Mouse (Mus musculus): ENCODE measurements around the gene Bcr. TPM values are rescaled to one million over a fixed set of nuclear protein-coding genes. Genes with fewer than 3 reads are reported as not detected.

Gene Bcr
- polyA plus RNA-seq (2011; ENCODE audit: insufficient read length, low read depth, missing spikeins): 15.1 and 21.0 TPM in 2 replicates

DNA sequence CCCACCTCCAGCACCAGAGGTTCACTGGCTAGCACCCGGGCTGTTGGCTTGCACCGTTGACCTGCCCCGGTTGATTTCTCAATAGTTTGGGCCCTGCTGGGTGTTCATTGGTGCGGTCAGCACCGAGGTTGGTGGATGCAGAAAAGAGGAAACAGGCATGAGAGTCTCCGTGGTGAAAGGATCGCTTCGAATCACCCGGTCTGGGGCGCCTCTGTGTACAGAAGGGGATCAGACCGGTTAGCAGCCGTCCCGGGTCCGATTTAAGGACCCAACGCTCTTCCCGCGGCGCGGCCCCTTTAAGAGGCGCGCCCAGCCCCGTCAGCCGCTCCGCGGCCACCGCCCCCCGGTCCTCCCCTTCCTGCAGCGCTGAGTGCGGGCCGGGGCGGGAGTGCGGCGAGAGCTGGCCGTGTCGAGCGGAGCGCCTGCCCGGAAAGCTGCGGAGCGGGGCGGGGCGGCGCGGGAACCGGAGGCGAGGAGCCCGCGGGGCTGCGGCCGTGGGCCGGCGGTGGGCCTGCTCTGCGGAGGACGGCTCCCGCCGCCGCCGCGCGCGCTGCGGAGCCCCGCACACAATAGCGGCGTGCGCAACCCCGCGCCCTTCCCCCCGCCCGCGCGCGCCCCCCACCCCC lies at the start of gene Bcr:
Gene Bcr, plus strand, starts transcription at position 376 of the 626 bp plus-strand sequence.
- Histone ChIP-seq H3K4me3 (ENCODE audit: insufficient read depth, low read length) (peak within 1 kb of the TSS; percentile 82), H3K4me1 (ENCODE audit: control insufficient read depth, insufficient read depth, low read length) (peaks cover 9% of the 10 kb centered on the region), H3K27ac (ENCODE audit: insufficient read depth, low read length) (no peak within 1 kb of the TSS)
- no peak for TF ChIP-seq CTCF (IDR thresholded peaks at IDR 0.05; ENCODE audit: borderline replicate concordance, insufficient read depth, low read length)
- TF ChIP-seq POLR2A (IDR thresholded peaks at IDR 0.05; ENCODE audit: low read depth, low read length): peak; percentile 78

DNA sequence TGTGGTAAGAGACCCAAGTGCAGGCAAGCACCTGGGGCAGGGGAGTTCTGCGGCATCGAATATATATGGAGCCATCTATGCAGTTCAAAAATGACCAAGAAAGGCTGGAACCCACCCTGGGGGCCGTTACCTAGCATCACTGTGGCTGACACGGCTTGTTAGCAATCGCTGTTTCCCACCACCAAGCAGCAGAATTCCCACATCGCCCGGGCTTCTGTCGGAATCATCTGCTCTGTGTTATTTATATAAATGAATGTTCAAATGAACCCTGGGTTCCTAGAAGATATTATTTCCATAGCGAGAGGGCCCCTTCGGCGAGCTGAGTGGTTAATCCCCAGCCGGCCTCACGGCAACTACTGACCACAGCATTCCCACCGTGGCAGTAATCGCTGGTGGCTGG lies 49.7 kb upstream of the Bcr start:
- no peak overlapping the region for H3K27ac ChIP-seq (ENCODE audit: insufficient read depth, low read length)
- no peak overlapping the region for H3K4me3 ChIP-seq (ENCODE audit: insufficient read depth, low read length)
- H3K4me1 ChIP-seq (ENCODE audit: control insufficient read depth, insufficient read depth, low read length): no peaks in the 10 kb centered on the region
- TF ChIP-seq POLR2A (IDR thresholded peaks at IDR 0.05; ENCODE audit: low read depth, low read length) (no peak), CTCF (IDR thresholded peaks at IDR 0.05; ENCODE audit: borderline replicate concordance, insufficient read depth, low read length) (no peak)

DNA sequence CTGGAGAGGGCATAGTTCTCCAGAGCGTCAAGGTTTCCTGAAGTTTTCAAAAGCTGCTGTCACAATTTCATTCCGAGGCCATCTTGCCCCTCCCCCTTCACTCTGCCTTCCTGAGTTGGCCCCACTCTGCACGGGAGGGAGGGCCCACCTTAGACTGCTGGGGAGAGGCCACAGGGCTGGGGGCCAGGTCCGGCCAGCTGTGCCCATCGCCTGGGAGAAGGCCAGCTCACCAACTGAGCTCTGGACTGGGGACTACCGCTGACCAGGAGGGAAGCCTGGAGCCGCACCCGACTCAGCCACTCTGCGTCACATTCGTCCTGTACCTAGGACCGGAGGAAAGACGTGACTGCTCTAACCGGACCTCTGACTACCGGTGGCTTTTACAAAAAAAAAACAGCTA lies 44.9 kb upstream of the Bcr start:
- Histone ChIP-seq H3K4me1 (ENCODE audit: control insufficient read depth, insufficient read depth, low read length) (no peaks in the 10 kb centered on the region), H3K4me3 (ENCODE audit: insufficient read depth, low read length) (no peak overlapping the region), H3K27ac (ENCODE audit: insufficient read depth, low read length) (no peak overlapping the region)
- TF ChIP-seq POLR2A (IDR thresholded peaks at IDR 0.05; ENCODE audit: low read depth, low read length) (no peak), CTCF (IDR thresholded peaks at IDR 0.05; ENCODE audit: borderline replicate concordance, insufficient read depth, low read length) (no peak)

DNA sequence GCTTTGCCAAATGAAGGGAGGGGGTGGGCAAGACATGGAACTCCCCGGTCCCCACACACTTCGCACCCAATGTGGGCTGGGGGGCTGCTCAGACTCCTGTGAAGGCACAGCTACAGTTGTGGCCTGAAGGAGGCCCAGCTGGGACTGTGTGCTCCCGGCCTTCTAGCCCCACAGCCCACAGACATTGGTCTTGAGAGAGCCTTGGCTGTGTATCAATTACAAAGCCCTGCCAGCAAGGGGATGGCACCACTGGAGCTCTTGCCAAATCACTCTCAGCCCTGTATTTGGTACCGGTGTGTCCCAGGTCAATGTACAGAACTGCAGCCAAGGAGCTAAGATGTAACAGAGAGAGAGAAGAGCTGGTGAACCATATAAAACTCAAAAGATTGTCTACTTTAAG lies 43.9 kb upstream of the Bcr start:
- TF ChIP-seq CTCF (IDR thresholded peaks at IDR 0.05; ENCODE audit: borderline replicate concordance, insufficient read depth, low read length): no peak
- no peak for TF ChIP-seq POLR2A (IDR thresholded peaks at IDR 0.05; ENCODE audit: low read depth, low read length)
- Histone ChIP-seq H3K4me3 (ENCODE audit: insufficient read depth, low read length) (no peak overlapping the region), H3K4me1 (ENCODE audit: control insufficient read depth, insufficient read depth, low read length) (no peaks in the 10 kb centered on the region), H3K27ac (ENCODE audit: insufficient read depth, low read length) (no peak overlapping the region)

DNA sequence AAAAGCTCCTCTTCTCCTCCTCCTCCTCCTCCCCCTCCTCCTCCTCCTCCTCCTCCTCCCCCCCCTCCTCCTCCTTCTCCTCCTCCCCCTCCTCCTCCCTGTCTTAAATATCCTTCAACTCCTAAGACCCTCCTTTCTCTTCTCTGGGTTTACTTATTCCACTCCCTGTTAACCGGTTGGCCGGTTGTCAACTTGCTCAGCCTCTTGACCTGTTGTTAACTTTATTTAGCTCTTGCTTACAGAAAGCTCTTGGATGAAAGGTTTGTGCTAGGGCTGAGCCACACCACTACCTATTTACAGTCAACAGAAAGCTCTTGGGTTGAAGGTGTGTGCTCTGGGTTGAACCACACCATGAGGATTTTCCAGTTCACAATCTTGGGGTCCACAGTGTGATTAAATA lies 40.1 kb upstream of the Bcr start:
- no peak overlapping the region for H3K4me3 ChIP-seq (ENCODE audit: insufficient read depth, low read length)
- H3K4me1 ChIP-seq (ENCODE audit: control insufficient read depth, insufficient read depth, low read length): no peaks in the 10 kb centered on the region
- H3K27ac ChIP-seq (ENCODE audit: insufficient read depth, low read length): no peak overlapping the region
- TF ChIP-seq CTCF (IDR thresholded peaks at IDR 0.05; ENCODE audit: borderline replicate concordance, insufficient read depth, low read length) (no peak), POLR2A (IDR thresholded peaks at IDR 0.05; ENCODE audit: low read depth, low read length) (no peak)

DNA sequence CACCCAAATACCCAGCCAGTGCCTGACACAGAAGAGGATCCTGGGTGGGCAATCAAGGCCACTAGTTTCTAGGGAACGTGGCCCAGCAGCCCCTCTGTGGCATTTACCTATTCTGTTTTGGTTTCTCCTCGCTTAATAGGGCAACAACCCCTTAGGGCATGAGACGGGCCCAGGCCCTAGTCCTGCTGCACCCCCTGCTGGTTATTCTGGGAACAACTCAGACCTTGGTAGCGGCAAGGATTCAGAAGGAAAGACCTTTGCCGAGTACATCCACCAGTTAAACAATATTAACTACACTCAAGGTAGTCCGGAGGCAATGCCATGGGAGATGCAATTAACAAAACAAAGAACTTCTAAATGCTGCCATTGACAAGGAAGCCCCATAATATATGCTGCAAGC lies 39.3 kb upstream of the Bcr start:
- no peak overlapping the region for H3K27ac ChIP-seq (ENCODE audit: insufficient read depth, low read length)
- no peak overlapping the region for H3K4me3 ChIP-seq (ENCODE audit: insufficient read depth, low read length)
- peak; percentile 66 for TF ChIP-seq CTCF (IDR thresholded peaks at IDR 0.05; ENCODE audit: borderline replicate concordance, insufficient read depth, low read length)
- no peak for TF ChIP-seq POLR2A (IDR thresholded peaks at IDR 0.05; ENCODE audit: low read depth, low read length)
- no peaks in the 10 kb centered on the region for H3K4me1 ChIP-seq (ENCODE audit: control insufficient read depth, insufficient read depth, low read length)

DNA sequence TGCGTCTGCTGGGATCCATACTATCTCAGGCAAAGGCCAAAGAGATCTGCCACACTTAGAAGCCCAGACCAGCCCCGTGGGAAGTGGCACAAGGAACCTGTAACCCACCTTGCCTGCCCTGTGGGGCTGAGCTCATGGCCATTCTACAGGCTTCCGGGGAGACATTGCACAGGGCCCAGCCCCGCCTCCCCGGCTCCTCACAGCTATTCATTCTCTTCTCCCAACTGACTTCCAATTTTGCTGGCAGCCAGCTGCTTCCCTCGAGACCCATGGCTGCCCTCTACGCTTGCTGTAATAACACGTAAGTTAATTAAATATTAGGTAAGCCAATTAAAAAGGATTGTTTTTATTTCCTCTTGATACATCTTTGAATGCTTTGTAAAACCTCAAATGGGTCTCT lies 33.9 kb upstream of the Bcr start:
- TF ChIP-seq CTCF (IDR thresholded peaks at IDR 0.05; ENCODE audit: borderline replicate concordance, insufficient read depth, low read length): no peak
- TF ChIP-seq POLR2A (IDR thresholded peaks at IDR 0.05; ENCODE audit: low read depth, low read length): no peak
- no peak overlapping the region for H3K27ac ChIP-seq (ENCODE audit: insufficient read depth, low read length)
- H3K4me1 ChIP-seq (ENCODE audit: control insufficient read depth, insufficient read depth, low read length): no peaks in the 10 kb centered on the region
- H3K4me3 ChIP-seq (ENCODE audit: insufficient read depth, low read length): no peak overlapping the region

DNA sequence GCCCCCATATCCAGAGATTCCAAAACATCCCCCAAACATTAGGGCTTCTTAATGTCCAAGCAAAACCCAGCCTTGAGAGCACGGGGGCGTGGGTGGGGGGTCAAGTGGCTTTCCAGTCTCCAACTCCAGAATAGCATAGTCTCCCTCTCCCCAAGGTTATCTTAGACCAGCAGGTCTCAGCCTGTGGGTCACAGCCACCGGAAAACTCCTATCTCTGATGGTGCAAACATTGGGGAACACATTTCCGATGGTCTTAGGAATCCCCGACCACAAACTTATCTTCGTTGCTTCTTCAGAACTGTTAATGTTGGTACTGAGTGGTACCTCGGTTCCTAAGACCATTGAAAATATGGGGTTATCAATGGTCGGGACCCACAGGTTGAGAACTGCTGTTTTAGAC lies 31.6 kb upstream of the Bcr start:
- Histone ChIP-seq H3K4me3 (ENCODE audit: insufficient read depth, low read length) (no peak overlapping the region), H3K4me1 (ENCODE audit: control insufficient read depth, insufficient read depth, low read length) (peaks cover 3% of the 10 kb centered on the region; the same call in 1 of the 2 replicates), H3K27ac (ENCODE audit: insufficient read depth, low read length) (no peak overlapping the region)
- TF ChIP-seq POLR2A (IDR thresholded peaks at IDR 0.05; ENCODE audit: low read depth, low read length) (no peak), CTCF (IDR thresholded peaks at IDR 0.05; ENCODE audit: borderline replicate concordance, insufficient read depth, low read length) (no peak)

DNA sequence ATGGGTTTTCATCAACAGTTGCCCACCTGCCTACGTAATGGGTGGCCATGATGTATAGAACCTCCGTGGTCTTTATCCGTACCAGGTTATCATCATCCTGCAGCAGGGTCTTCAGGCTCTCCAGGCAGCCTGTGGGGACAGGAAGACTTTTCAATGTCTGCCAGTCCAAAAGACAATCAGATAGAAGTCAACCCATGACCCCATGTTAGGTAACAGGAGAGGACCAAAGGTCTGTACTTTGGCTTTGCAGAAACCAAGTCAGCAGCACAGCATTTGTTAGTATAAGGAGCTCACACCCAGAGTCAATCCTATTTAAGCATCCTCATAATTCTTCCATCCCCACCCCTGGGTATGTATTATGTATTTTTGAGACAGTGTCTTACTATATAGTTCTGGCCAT lies 30.7 kb upstream of the Bcr start:
- H3K27ac ChIP-seq (ENCODE audit: insufficient read depth, low read length): no peak overlapping the region
- H3K4me1 ChIP-seq (ENCODE audit: control insufficient read depth, insufficient read depth, low read length): peaks cover 3% of the 10 kb centered on the region; the same call in 1 of the 2 replicates
- TF ChIP-seq POLR2A (IDR thresholded peaks at IDR 0.05; ENCODE audit: low read depth, low read length) (no peak), CTCF (IDR thresholded peaks at IDR 0.05; ENCODE audit: borderline replicate concordance, insufficient read depth, low read length) (no peak)
- H3K4me3 ChIP-seq (ENCODE audit: insufficient read depth, low read length): no peak overlapping the region

DNA sequence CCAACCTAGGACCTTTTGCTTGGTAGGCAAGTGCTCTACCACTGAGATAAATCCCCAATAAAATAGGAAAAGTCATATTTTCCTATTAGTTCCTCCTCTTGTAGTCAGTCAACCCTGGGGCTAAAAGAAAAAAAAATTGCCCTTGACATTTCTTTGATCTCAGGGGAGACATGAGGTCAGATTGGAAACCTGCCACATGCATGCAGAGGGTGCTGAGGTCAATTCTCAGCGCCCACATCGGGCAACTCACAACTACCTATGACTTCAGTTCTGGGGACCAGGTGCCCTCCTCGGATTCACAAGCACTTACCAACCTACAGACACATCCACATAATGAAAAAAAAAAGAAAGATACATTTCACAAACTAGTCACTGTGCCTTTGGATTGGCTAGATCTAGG lies 30.2 kb upstream of the Bcr start:
- Histone ChIP-seq H3K4me3 (ENCODE audit: insufficient read depth, low read length) (no peak overlapping the region), H3K4me1 (ENCODE audit: control insufficient read depth, insufficient read depth, low read length) (peaks cover 3% of the 10 kb centered on the region; the same call in 1 of the 2 replicates), H3K27ac (ENCODE audit: insufficient read depth, low read length) (no peak overlapping the region)
- TF ChIP-seq POLR2A (IDR thresholded peaks at IDR 0.05; ENCODE audit: low read depth, low read length) (no peak), CTCF (IDR thresholded peaks at IDR 0.05; ENCODE audit: borderline replicate concordance, insufficient read depth, low read length) (no peak)
